Mouse (Mus musculus): Measurements from ENCODE around the gene Olfr18. TPM values are rescaled to one million over a fixed set of nuclear protein-coding genes. Genes with fewer than 3 reads are reported as not detected.

The Olfr18 gene
- polyA plus RNA-seq (2015; fragmentation: Illumina TruSeq; extraction: RNeasy Lipid Tissue Mini Kit (QIAGEN cat#74804); ENCODE audit: insufficient read depth, low read depth, low replicate concordance), result not detected

GRCm38 (mm10) chr9:20335994-20336393, at the start of gene Olfr18:
Gene Olfr18 (minus strand): TSS chr9:20336094.

GRCm38 (mm10) chr9:20384532-20385342, 48.8 kb upstream of the Olfr18 start, which contains the start of gene Zfp560:
Gene Zfp560 (minus strand): TSS chr9:20385177.

GRCm38 (mm10) chr9:20298232-20298631, 37.7 kb downstream of the Olfr18 start, which contains the start of gene Olfr873:
Gene Olfr873 (plus strand): TSS chr9:20298532.

GRCm38 (mm10) chr9:20282051-20282450, 53.8 kb downstream of the Olfr18 start, which contains the start of gene Olfr39:
Gene Olfr39 (plus strand): TSS chr9:20282351.

Other genes with a start within 250 kb of the Olfr18 start
- not detected for gene Olfr868, start 237.5 kb downstream of the Olfr18 start, polyA plus RNA-seq (2015; fragmentation: Illumina TruSeq; extraction: RNeasy Lipid Tissue Mini Kit (QIAGEN cat#74804); ENCODE audit: insufficient read depth, low read depth, low replicate concordance)
- not detected for gene Olfr869, start 207.1 kb downstream of the Olfr18 start, polyA plus RNA-seq (2015; fragmentation: Illumina TruSeq; extraction: RNeasy Lipid Tissue Mini Kit (QIAGEN cat#74804); ENCODE audit: insufficient read depth, low read depth, low replicate concordance)
- not detected for gene Olfr870, start 162.0 kb downstream of the Olfr18 start, polyA plus RNA-seq (2015; fragmentation: Illumina TruSeq; extraction: RNeasy Lipid Tissue Mini Kit (QIAGEN cat#74804); ENCODE audit: insufficient read depth, low read depth, low replicate concordance)
- gene Olfr871, start 123.9 kb downstream of the Olfr18 start, polyA plus RNA-seq (2015; fragmentation: Illumina TruSeq; extraction: RNeasy Lipid Tissue Mini Kit (QIAGEN cat#74804); ENCODE audit: insufficient read depth, low read depth, low replicate concordance), result not detected
- not detected for gene Olfr872, start 99.0 kb downstream of the Olfr18 start, polyA plus RNA-seq (2015; fragmentation: Illumina TruSeq; extraction: RNeasy Lipid Tissue Mini Kit (QIAGEN cat#74804); ENCODE audit: insufficient read depth, low read depth, low replicate concordance)
- gene Olfr39, start 53.7 kb downstream of the Olfr18 start, polyA plus RNA-seq (2015; fragmentation: Illumina TruSeq; extraction: RNeasy Lipid Tissue Mini Kit (QIAGEN cat#74804); ENCODE audit: insufficient read depth, low read depth, low replicate concordance), result not detected
- not detected for gene Olfr873, start 37.6 kb downstream of the Olfr18 start, polyA plus RNA-seq (2015; fragmentation: Illumina TruSeq; extraction: RNeasy Lipid Tissue Mini Kit (QIAGEN cat#74804); ENCODE audit: insufficient read depth, low read depth, low replicate concordance)
- gene Zfp560, start 49.1 kb upstream of the Olfr18 start, polyA plus RNA-seq (2015; fragmentation: Illumina TruSeq; extraction: RNeasy Lipid Tissue Mini Kit (QIAGEN cat#74804); ENCODE audit: insufficient read depth, low read depth, low replicate concordance), result 7.1 TPM
- gene Zfp26, start 124.1 kb upstream of the Olfr18 start, polyA plus RNA-seq (2015; fragmentation: Illumina TruSeq; extraction: RNeasy Lipid Tissue Mini Kit (QIAGEN cat#74804); ENCODE audit: insufficient read depth, low read depth, low replicate concordance), result 1.8 TPM
- gene Zfp426, start 156.7 kb upstream of the Olfr18 start, polyA plus RNA-seq (2015; fragmentation: Illumina TruSeq; extraction: RNeasy Lipid Tissue Mini Kit (QIAGEN cat#74804); ENCODE audit: insufficient read depth, low read depth, low replicate concordance), result 3.7 TPM
- gene Zfp266, start 185.3 kb upstream of the Olfr18 start, polyA plus RNA-seq (2015; fragmentation: Illumina TruSeq; extraction: RNeasy Lipid Tissue Mini Kit (QIAGEN cat#74804); ENCODE audit: insufficient read depth, low read depth, low replicate concordance), result 3.6 TPM
- 1.9 TPM for gene Zfp846, start 245.2 kb upstream of the Olfr18 start, polyA plus RNA-seq (2015; fragmentation: Illumina TruSeq; extraction: RNeasy Lipid Tissue Mini Kit (QIAGEN cat#74804); ENCODE audit: insufficient read depth, low read depth, low replicate concordance)

Measured in pancreas, adult 10 weeks (tissue).